Mouse (Mus musculus) MN1 (cell line): ENCODE results near the gene Gna15.

Experiments used
- DNase-seq: peaks from one replicate; pipeline ENCODE4 v3.0.0-alpha.2; 2016; ENCODE audit warnings: low spot score

Gna15 gene

GRCm38 (mm10) chr10:81467670-81468235 lies 56.3 kb downstream of the Gna15 start:
- no peak for DNase-seq

- no peak for DNase-seq
These were observed 57.1 kb downstream of the Gna15 start for GRCm38 (mm10) chr10:81466881-81467280.

GRCm38 (mm10) chr10:81466066-81466465 lies 58.0 kb downstream of the Gna15 start:
- no peak for DNase-seq

GRCm38 (mm10) chr10:81465265-81465645 lies 58.8 kb downstream of the Gna15 start:
- no peak for DNase-seq

- no peak for DNase-seq
These were observed 59.4 kb downstream of the Gna15 start for GRCm38 (mm10) chr10:81464405-81465264.

- no peak for DNase-seq
These were observed 60.5 kb downstream of the Gna15 start for GRCm38 (mm10) chr10:81463531-81463930.

- DNase-seq, result no peak
These were observed 61.1 kb downstream of the Gna15 start for GRCm38 (mm10) chr10:81462917-81463316.

- no peak for DNase-seq
These were observed 61.6 kb downstream of the Gna15 start for GRCm38 (mm10) chr10:81462415-81462804.

GRCm38 (mm10) chr10:81461673-81462414 lies 62.2 kb downstream of the Gna15 start:
- no peak for DNase-seq

- no peak for DNase-seq
These were observed 63.1 kb downstream of the Gna15 start for GRCm38 (mm10) chr10:81460951-81461350.

GRCm38 (mm10) chr10:81460471-81460870 lies 63.6 kb downstream of the Gna15 start:
- no peak for DNase-seq

GRCm38 (mm10) chr10:81459399-81459798 lies 64.6 kb downstream of the Gna15 start:
- no peak for DNase-seq

- DNase-seq, result no peak
These were observed 65.8 kb downstream of the Gna15 start for GRCm38 (mm10) chr10:81458267-81458666.

GRCm38 (mm10) chr10:81457624-81458023 lies 66.4 kb downstream of the Gna15 start:
- no peak for DNase-seq

- DNase-seq, result no peak
These were observed 67.0 kb downstream of the Gna15 start for GRCm38 (mm10) chr10:81456983-81457563.

- no peak for DNase-seq
These were observed 68.7 kb downstream of the Gna15 start, which contains the start of gene Nfic for GRCm38 (mm10) chr10:81455181-81455895. Nfic (minus strand) TSS chr10:81455635.

GRCm38 (mm10) chr10:81454106-81454505 lies 69.9 kb downstream of the Gna15 start:
- DNase-seq, result no peak

- no peak for DNase-seq
These were observed 71.1 kb downstream of the Gna15 start for GRCm38 (mm10) chr10:81452947-81453288.
